Mouse (Mus musculus) neural tube, embryonic 15.5 days (tissue): ENCODE results near the gene Tmprss13. TPM values are rescaled to one million over a fixed set of nuclear protein-coding genes. Genes with fewer than 3 reads are reported as not detected.

Experiments
- ATAC-seq: fragments of 200-750 bp; cut with Nextera tagmentation; 2 replicates; pipeline ENCODE4 v1.8.0; 2017; ENCODE audit warnings: mild to moderate bottlenecking, moderate TSS enrichment, moderate library complexity; ENCODE audit not compliant: low FRiP score
- H3K27ac ChIP-seq: fragments of 300-500 bp; sonication (generic); replicated peaks from 2 replicates; pipeline ENCODE4 v1.5.1; 2015; ENCODE audit warnings: mild to moderate bottlenecking, inconsistent platforms
- H3K27me3 ChIP-seq: fragments of 300-500 bp; sonication (generic); replicated peaks from 2 replicates; pipeline ENCODE4 v1.6.1; 2015; ENCODE audit warnings: inconsistent platforms
- H3K36me3 ChIP-seq: fragments of 300-500 bp; sonication (generic); 2 replicates; pipeline ENCODE4 v1.6.1; 2015; ENCODE audit warnings: inconsistent platforms
- H3K4me1 ChIP-seq: fragments of 300-500 bp; sonication (generic); 2 replicates; pipeline ENCODE4 v1.6.1; 2015; ENCODE audit warnings: inconsistent platforms
- H3K4me2 ChIP-seq: fragments of 300-500 bp; sonication (generic); 2 replicates; pipeline ENCODE4 v1.6.1; 2015; ENCODE audit warnings: inconsistent platforms, mild to moderate bottlenecking, moderate library complexity
- H3K4me3 ChIP-seq: fragments of 300-500 bp; sonication (generic); replicated peaks from 2 replicates; pipeline ENCODE4 v1.5.1; 2015; ENCODE audit warnings: mild to moderate bottlenecking, inconsistent platforms
- H3K9ac ChIP-seq: fragments of 300-500 bp; sonication (generic); replicated peaks from 2 replicates; pipeline ENCODE4 v1.6.1; 2015; ENCODE audit warnings: mild to moderate bottlenecking, inconsistent platforms
- H3K9me3 ChIP-seq: fragments of 300-500 bp; sonication (generic); replicated peaks from 2 replicates; pipeline ENCODE4 v1.6.1; 2016; ENCODE audit warnings: inconsistent platforms
- whole genome bisulfite sequencing: fragments of 180-500 bp; shearing (Covaris S2); methylation state at CpG from one replicate; pipeline ENCODE4 v1.1.7; 2015; ENCODE audit warnings: mixed read lengths; 5-methylcytosine and 5-hydroxymethylcytosine counted together
- polyA plus RNA-seq: library from polyadenylated mRNA; unstranded; fragments of >200 nt; fragmentation: Nextera tagmentation; extraction: Ambion mirVana; gene quantifications from 2 replicates; pipeline ENCODE4 v1.2.1, GENCODE M21; 2015

Tmprss13 gene
- polyA plus RNA-seq, 1 experiment from 2014 or later = 0.04 TPM

- 93% methylated on average over 5 of the region's 5 CpGs for WGBS
- H3K4me1 ChIP-seq = peaks cover 17% of the 10 kb centered on the region; the same call in 1 of the 2 replicates
Observed at GRCm38 (mm10) chr9:45386698-45387097, 67.8 kb downstream of the Tmprss13 start.

GRCm38 (mm10) chr9:45388385-45388994 lies 69.6 kb downstream of the Tmprss13 start:
- H3K4me1 ChIP-seq = peaks cover 10% of the 10 kb centered on the region; the same call in 1 of the 2 replicates
- no peaks in the 10 kb centered on the region for H3K27me3 ChIP-seq
- 45% methylated on average over 12 of the region's 12 CpGs for WGBS
- ATAC-seq = peak; percentile 87
- H3K36me3 ChIP-seq = peaks cover 18% of the 10 kb centered on the region
- H3K4me2 ChIP-seq = no peak overlapping the region
- no peak overlapping the region for H3K4me3 ChIP-seq
- H3K9me3 ChIP-seq = no peaks in the 10 kb centered on the region
- no peak overlapping the region for H3K27ac ChIP-seq
- no peak overlapping the region for H3K9ac ChIP-seq

More at GRCm38 (mm10) chr9:45386698-45387097, 67.8 kb downstream of the Tmprss13 start:
- ATAC-seq = no peak
- H3K4me2 ChIP-seq = no peak overlapping the region
- no peaks in the 10 kb centered on the region for H3K9me3 ChIP-seq
- no peaks in the 10 kb centered on the region for H3K27me3 ChIP-seq
- no peak overlapping the region for H3K4me3 ChIP-seq
- no peak overlapping the region for H3K9ac ChIP-seq
- no peak overlapping the region for H3K27ac ChIP-seq
- H3K36me3 ChIP-seq = 0 out of 2 replicates have a peak, but pooled peaks cover 2% of the 10 kb centered on the region

- no peak overlapping the region for H3K9ac ChIP-seq
- H3K4me2 ChIP-seq = no peak overlapping the region
- peaks cover 7% of the 10 kb centered on the region; the same call in 1 of the 2 replicates for H3K4me1 ChIP-seq
- no peak for ATAC-seq
- H3K27ac ChIP-seq = no peak overlapping the region
- no peaks in the 10 kb centered on the region for H3K27me3 ChIP-seq
- WGBS = 88% methylated on average over 8 of the region's 8 CpGs
- H3K4me3 ChIP-seq = no peak overlapping the region
- H3K9me3 ChIP-seq = no peaks in the 10 kb centered on the region
- peaks cover 29% of the 10 kb centered on the region for H3K36me3 ChIP-seq
Observed at GRCm38 (mm10) chr9:45389596-45389995, 70.7 kb downstream of the Tmprss13 start.

GRCm38 (mm10) chr9:45391299-45391698 lies 72.4 kb downstream of the Tmprss13 start:
- Histone ChIP-seq H3K4me1 (0 out of 2 replicates have a peak, but pooled peaks cover 2% of the 10 kb centered on the region), H3K27ac (no peak overlapping the region), H3K4me3 (no peak overlapping the region), H3K36me3 (peaks cover 45% of the 10 kb centered on the region), H3K9ac (no peak overlapping the region), H3K9me3 (no peaks in the 10 kb centered on the region), H3K27me3 (no peaks in the 10 kb centered on the region), H3K4me2 (no peak overlapping the region)
- 82% methylated on average over 7 of the region's 7 CpGs for WGBS
- no peak for ATAC-seq

- H3K4me2 ChIP-seq = no peak overlapping the region
- H3K36me3 ChIP-seq = peaks cover 45% of the 10 kb centered on the region
- no peak overlapping the region for H3K27ac ChIP-seq
- no peak for ATAC-seq
- no peak overlapping the region for H3K4me3 ChIP-seq
- no peaks in the 10 kb centered on the region for H3K27me3 ChIP-seq
- H3K9ac ChIP-seq = no peak overlapping the region
- H3K4me1 ChIP-seq = no peaks in the 10 kb centered on the region
- no peaks in the 10 kb centered on the region for H3K9me3 ChIP-seq
- WGBS = 94% methylated on average over 6 of the region's 6 CpGs
Observed at GRCm38 (mm10) chr9:45395218-45395617, 76.3 kb downstream of the Tmprss13 start.

- no peak overlapping the region for H3K4me2 ChIP-seq
- H3K36me3 ChIP-seq = peaks cover 45% of the 10 kb centered on the region
- no peaks in the 10 kb centered on the region for H3K9me3 ChIP-seq
- H3K27me3 ChIP-seq = no peaks in the 10 kb centered on the region
- no peak for ATAC-seq
- 81% methylated on average over 3 of the region's 3 CpGs for WGBS
- no peaks in the 10 kb centered on the region for H3K4me1 ChIP-seq
- H3K4me3 ChIP-seq = no peak overlapping the region
- no peak overlapping the region for H3K9ac ChIP-seq
- no peak overlapping the region for H3K27ac ChIP-seq
Observed at GRCm38 (mm10) chr9:45395796-45396195, 76.9 kb downstream of the Tmprss13 start.

Other genes with a start within 250 kb of the Tmprss13 start
- gene Jaml, start 239.9 kb upstream of the Tmprss13 start, polyA plus RNA-seq = 0.32 and 1.7 TPM in 2 replicates
- 11.9 and 12.0 TPM in 2 replicates for gene Scn2b, start 201.3 kb upstream of the Tmprss13 start, polyA plus RNA-seq
- gene Scn4b, start 180.7 kb upstream of the Tmprss13 start, polyA plus RNA-seq = 0.55 and 2.0 TPM in 2 replicates
- not detected in 2 replicates for gene BC049352, start 137.1 kb upstream of the Tmprss13 start, polyA plus RNA-seq
- 2.7 TPM in 1 of 2 replicates, not detected in the other for gene Tmprss4, start 115.0 kb upstream of the Tmprss13 start, polyA plus RNA-seq
- gene Il10ra, start 50.0 kb upstream of the Tmprss13 start, polyA plus RNA-seq = 0.69 and 2.1 TPM in 2 replicates
- gene Fxyd6, start 51.1 kb downstream of the Tmprss13 start, polyA plus RNA-seq = 442 and 531 TPM in 2 replicates
- 9.8 and 13.6 TPM in 2 replicates for gene Fxyd2, start 80.6 kb downstream of the Tmprss13 start, polyA plus RNA-seq
- 12.4 and 16.4 TPM in 2 replicates for gene Dscaml1, start 107.5 kb downstream of the Tmprss13 start, polyA plus RNA-seq